Comparison of ENCODE assay signal across 31 mouse cellular contexts in genomic region chr14:102402061-102402689, GRCm38 (mm10).
DNase-seq lines count a peak whose midpoint lies in the region; ATAC-seq lines count a peak whose summit lies in the region.
"Had no signal": no experiment of that assay in that cellular context is flagged by ENCODE, and none has a peak within 500 bp of the region (broad histone marks: within the 10 kb centered on the region; RNA-seq: fewer than 3 reads in every experiment).

No protein-coding gene starts in this region.

- no peaks in the 10 kb centered on the region for H3K4me1 ChIP-seq in neural tube, embryonic 15.5 days
- no peaks in the 10 kb centered on the region for H3K4me1 ChIP-seq in embryonic facial prominence, embryonic 11.5 days (ENCODE audit: control insufficient read depth, insufficient read depth, low read length)
- peaks cover 40% of the 10 kb centered on the region for H3K4me1 ChIP-seq in limb, embryonic 10.5 days
- no peaks in the 10 kb centered on the region for H3K4me1 ChIP-seq in neural tube, embryonic 11.5 days (ENCODE audit: control insufficient read depth, insufficient read depth, low read length)
- H3K4me1 ChIP-seq: kidney, embryonic 15.5 days; midbrain, embryonic 10.5 days had no signal

- H3K9me3 ChIP-seq in neural tube, embryonic 15.5 days (replicated peaks) = no peaks in the 10 kb centered on the region
- no peaks in the 10 kb centered on the region for H3K9me3 ChIP-seq in embryonic facial prominence, embryonic 11.5 days (replicated peaks; ENCODE audit: control insufficient read depth, low read length)
- H3K9me3 ChIP-seq in limb, embryonic 10.5 days (replicated peaks) = no peaks in the 10 kb centered on the region
- no peaks in the 10 kb centered on the region for H3K9me3 ChIP-seq in neural tube, embryonic 11.5 days (ENCODE audit: control insufficient read depth, low read length)
- H3K9me3 ChIP-seq: embryonic facial prominence, embryonic 13.5 days; kidney, embryonic 15.5 days; midbrain, embryonic 10.5 days had no signal

- ATAC-seq in neural tube, embryonic 15.5 days (ENCODE audit: low FRiP score) = no peak
- peak; percentile 79 for ATAC-seq in embryonic facial prominence, embryonic 11.5 days (replicated peaks; ENCODE audit: insufficient number of reproducible peaks, low FRiP score, low TSS enrichment, low read depth)
- no peak for ATAC-seq in neural tube, embryonic 11.5 days (ENCODE audit: insufficient read depth, low FRiP score, low TSS enrichment)
- ATAC-seq in erythroid progenitor cell, adult 5-6 weeks (replicated peaks; ENCODE audit: low FRiP score, poor library complexity, severe bottlenecking) = no peak
- ATAC-seq: forebrain, embryonic 14.5 days; hindbrain, postnatal 0 days; intestine, postnatal 0 days; midbrain, embryonic 16.5 days; Patski had no signal

- no peak overlapping the region for H3K4me3 ChIP-seq in neural tube, embryonic 15.5 days (replicated peaks)
- no peak overlapping the region for H3K4me3 ChIP-seq in embryonic facial prominence, embryonic 11.5 days (ENCODE audit: low read depth, low read length)
- H3K4me3 ChIP-seq in limb, embryonic 10.5 days = no peak overlapping the region
- H3K4me3 ChIP-seq in neural tube, embryonic 11.5 days (ENCODE audit: low read depth, low read length) = no peak overlapping the region
- H3K4me3 ChIP-seq: embryonic facial prominence, embryonic 13.5 days; kidney, embryonic 15.5 days; left cerebral cortex, adult 2 months; midbrain, embryonic 10.5 days; myocyte had no signal

- H3K27me3 ChIP-seq in neural tube, embryonic 15.5 days (replicated peaks) = no peaks in the 10 kb centered on the region
- no peaks in the 10 kb centered on the region for H3K27me3 ChIP-seq in embryonic facial prominence, embryonic 11.5 days (ENCODE audit: control insufficient read depth, insufficient read depth, low read length)
- H3K27me3 ChIP-seq in limb, embryonic 10.5 days (ENCODE audit: low read depth, poor library complexity, severe bottlenecking) = no peaks in the 10 kb centered on the region
- no peaks in the 10 kb centered on the region for H3K27me3 ChIP-seq in neural tube, embryonic 11.5 days (ENCODE audit: control insufficient read depth, insufficient read depth, low read length)
- H3K27me3 ChIP-seq: CH12.LX; kidney, embryonic 15.5 days had no signal

- no peak overlapping the region for H3K9ac ChIP-seq in neural tube, embryonic 15.5 days (replicated peaks)
- H3K9ac ChIP-seq in embryonic facial prominence, embryonic 11.5 days (replicated peaks; ENCODE audit: low read length) = no peak overlapping the region
- H3K9ac ChIP-seq in neural tube, embryonic 11.5 days (ENCODE audit: low read length) = no peak overlapping the region
- H3K9ac ChIP-seq: embryonic facial prominence, embryonic 13.5 days; kidney, embryonic 15.5 days; liver, embryonic 14.5 days had no signal

- no peaks in the 10 kb centered on the region for H3K36me3 ChIP-seq in neural tube, embryonic 15.5 days
- no peaks in the 10 kb centered on the region for H3K36me3 ChIP-seq in embryonic facial prominence, embryonic 11.5 days (replicated peaks; ENCODE audit: control insufficient read depth, insufficient read depth, low read depth, low read length)
- H3K36me3 ChIP-seq in limb, embryonic 10.5 days = no peaks in the 10 kb centered on the region
- no peaks in the 10 kb centered on the region for H3K36me3 ChIP-seq in neural tube, embryonic 11.5 days (ENCODE audit: control insufficient read depth, insufficient read depth, low read length)
- H3K36me3 ChIP-seq: embryonic facial prominence, embryonic 13.5 days; G1E; kidney, embryonic 15.5 days; midbrain, embryonic 10.5 days had no signal

- no peak overlapping the region for H3K4me2 ChIP-seq in neural tube, embryonic 15.5 days
- no peak overlapping the region for H3K4me2 ChIP-seq in embryonic facial prominence, embryonic 11.5 days (ENCODE audit: low read depth, low read length)
- no peak overlapping the region for H3K4me2 ChIP-seq in neural tube, embryonic 11.5 days (ENCODE audit: low read depth)
- H3K4me2 ChIP-seq: embryonic facial prominence, embryonic 13.5 days; kidney, embryonic 15.5 days had no signal

- WGBS in neural tube, embryonic 15.5 days = 59% methylated on average over 4 of the region's 4 CpGs
- WGBS in embryonic facial prominence, embryonic 11.5 days = 32% methylated on average over 4 of the region's 4 CpGs
- WGBS in limb, embryonic 10.5 days = 13% methylated on average over 4 of the region's 4 CpGs
- 52% methylated on average over 4 of the region's 4 CpGs for WGBS in neural tube, embryonic 11.5 days

- peak; percentile 26 for DNase-seq in neural tube, embryonic 10.5 days (ENCODE audit: extremely low spot score, low spot score)
- peak; percentile 82 for DNase-seq in embryonic facial prominence, embryonic 11.5 days (ENCODE audit: low spot score)
- DNase-seq in limb, embryonic 10.5 days (ENCODE audit: low spot score) = peak; percentile 60
- peak; percentile 24 for DNase-seq in neural tube, embryonic 11.5 days (ENCODE audit: low spot score)
- DNase-seq in gastrocnemius, postnatal 25 days = no peak
- no peak for DNase-seq in adrenal gland, postnatal 25 days
- DNase-seq: adrenal gland, adult 2 months; B cell, adult 2 months; cerebellum, adult 18-20 months; cerebellum, postnatal 14 days; gastrocnemius, postnatal 14 days; kidney, postnatal 36 days; left cerebral cortex, postnatal 4 days; lung, postnatal 4 days; right cerebral cortex, postnatal 14 days; spleen, adult 18-20 months had no signal

- H3K27ac ChIP-seq in neural tube, embryonic 15.5 days (replicated peaks) = no peak overlapping the region
- no peak overlapping the region for H3K27ac ChIP-seq in embryonic facial prominence, embryonic 11.5 days (replicated peaks; ENCODE audit: low read depth, low read length)
- H3K27ac ChIP-seq in limb, embryonic 10.5 days = peak overlapping the region; percentile 79
- H3K27ac ChIP-seq in neural tube, embryonic 11.5 days (ENCODE audit: low read depth, low read length) = no peak overlapping the region
- H3K27ac ChIP-seq: embryonic facial prominence, embryonic 13.5 days; hindbrain, postnatal 0 days; kidney, embryonic 15.5 days; left cerebral cortex, adult 2 months; liver, embryonic 14.5 days; midbrain, embryonic 10.5 days had no signal

Comparison
In these comparisons a context has a peak if more than half of its experiments do, and no peak if none do; other contexts are left out.
1. DNase-seq: peak in neural tube, embryonic 10.5 days (single experiment), embryonic facial prominence, embryonic 11.5 days (single experiment), limb, embryonic 10.5 days (single experiment) and neural tube, embryonic 11.5 days (single experiment); none in gastrocnemius, postnatal 25 days (single experiment) and adrenal gland, postnatal 25 days (single experiment).